Mouse (Mus musculus) E14TG2a.4 (cell line): ENCODE results near the gene Tpi1.

Source experiments
- CTCF ChIP-seq: conservative IDR thresholded peaks from 2 replicates; pipeline ENCODE4 v1.5.1; 2014; ENCODE audit warnings: low read length
- POU5F1 ChIP-seq: IDR thresholded peaks from 2 replicates; pipeline ENCODE4 v1.6.1; 2014; ENCODE audit warnings: low read length, borderline replicate concordance

GRCm38 (mm10) chr6:124770511-124770910, 43.6 kb downstream of the Tpi1 start:
- TF ChIP-seq CTCF (no peak), POU5F1 (no peak)
